Mouse (Mus musculus): ENCODE measurements at regions not wholly inside any gene's neighbourhood (a gene's known extent, or its start where the extent isn't known, plus 50 kb on each side); places are given as distances from the start of the nearest gene placed in this dataset.

GRCm38 (mm10) chr19:27663296-27663695 is 233.7 kb upstream of the Pum3 start:
- TF ChIP-seq CTCF (IDR thresholded peaks at IDR 0.05; ENCODE audit: low read depth, low read length), result no peak
- no peaks in the 10 kb centered on the region for H3K4me1 ChIP-seq (ENCODE audit: control insufficient read depth, insufficient read depth, low read length)

GRCm38 (mm10) chr19:27641001-27641400 is 211.4 kb upstream of the Pum3 start:
- no peak overlapping the region for H3K4me3 ChIP-seq (ENCODE audit: low read depth, low read length)
- TF ChIP-seq EP300 (IDR thresholded peaks at IDR 0.05; ENCODE audit: insufficient read depth, low read depth, low read length), result no peak
- no peak for TF ChIP-seq POLR2A (IDR thresholded peaks at IDR 0.05; ENCODE audit: insufficient read depth, low read length)
- TF ChIP-seq CTCF (IDR thresholded peaks at IDR 0.05; ENCODE audit: low read depth, low read length), result no peak
- no peaks in the 10 kb centered on the region for H3K27me3 ChIP-seq (ENCODE audit: control insufficient read depth, insufficient read depth, low read length, poor library complexity, severe bottlenecking)
- no peaks in the 10 kb centered on the region for H3K4me1 ChIP-seq (ENCODE audit: control insufficient read depth, insufficient read depth, low read length)
- no peaks in the 10 kb centered on the region for H3K36me3 ChIP-seq (ENCODE audit: control insufficient read depth, insufficient read depth, low read length, poor library complexity, severe bottlenecking)
- no peak overlapping the region for H3K27ac ChIP-seq (ENCODE audit: insufficient read depth, low read length)
- no peak overlapping the region for H3K9ac ChIP-seq (ENCODE audit: low read depth, poor library complexity, severe bottlenecking)
- peaks cover 10% of the 10 kb centered on the region; the same call in 1 of the 2 replicates for H3K9me3 ChIP-seq (replicated peaks; ENCODE audit: control insufficient read depth, insufficient read depth, low read length, poor library complexity, severe bottlenecking)

More at GRCm38 (mm10) chr19:27663296-27663695, 233.7 kb upstream of the Pum3 start:
- no peak overlapping the region for H3K27ac ChIP-seq (ENCODE audit: insufficient read depth, low read length)
- H3K9ac ChIP-seq (ENCODE audit: low read depth, poor library complexity, severe bottlenecking), result no peak overlapping the region
- H3K9me3 ChIP-seq (replicated peaks; ENCODE audit: control insufficient read depth, insufficient read depth, low read length, poor library complexity, severe bottlenecking), result no peaks in the 10 kb centered on the region
- no peaks in the 10 kb centered on the region for H3K27me3 ChIP-seq (ENCODE audit: control insufficient read depth, insufficient read depth, low read length, poor library complexity, severe bottlenecking)
- no peak overlapping the region for H3K4me3 ChIP-seq (ENCODE audit: low read depth, low read length)
- no peaks in the 10 kb centered on the region for H3K36me3 ChIP-seq (ENCODE audit: control insufficient read depth, insufficient read depth, low read length, poor library complexity, severe bottlenecking)

- H3K4me1 ChIP-seq (ENCODE audit: control insufficient read depth, insufficient read depth, low read length), result no peaks in the 10 kb centered on the region
- H3K9ac ChIP-seq (ENCODE audit: low read depth, poor library complexity, severe bottlenecking), result no peak overlapping the region
- TF ChIP-seq POLR2A (IDR thresholded peaks at IDR 0.05; ENCODE audit: insufficient read depth, low read length) (no peak), EP300 (IDR thresholded peaks at IDR 0.05; ENCODE audit: insufficient read depth, low read depth, low read length) (no peak), CTCF (IDR thresholded peaks at IDR 0.05; ENCODE audit: low read depth, low read length) (no peak)
- no peak overlapping the region for H3K4me3 ChIP-seq (ENCODE audit: low read depth, low read length)
- no peaks in the 10 kb centered on the region for H3K27me3 ChIP-seq (ENCODE audit: control insufficient read depth, insufficient read depth, low read length, poor library complexity, severe bottlenecking)
- no peaks in the 10 kb centered on the region for H3K36me3 ChIP-seq (ENCODE audit: control insufficient read depth, insufficient read depth, low read length, poor library complexity, severe bottlenecking)
- H3K9me3 ChIP-seq (replicated peaks; ENCODE audit: control insufficient read depth, insufficient read depth, low read length, poor library complexity, severe bottlenecking), result no peaks in the 10 kb centered on the region
- H3K27ac ChIP-seq (ENCODE audit: insufficient read depth, low read length), result no peak overlapping the region
These were observed 203.5 kb upstream of the Pum3 start for GRCm38 (mm10) chr19:27633105-27633504.

- Histone ChIP-seq H3K27me3 (ENCODE audit: control insufficient read depth, insufficient read depth, low read length, poor library complexity, severe bottlenecking) (no peaks in the 10 kb centered on the region), H3K4me3 (ENCODE audit: low read depth, low read length) (no peak overlapping the region), H3K27ac (ENCODE audit: insufficient read depth, low read length) (no peak overlapping the region), H3K9me3 (replicated peaks; ENCODE audit: control insufficient read depth, insufficient read depth, low read length, poor library complexity, severe bottlenecking) (no peaks in the 10 kb centered on the region), H3K36me3 (ENCODE audit: control insufficient read depth, insufficient read depth, low read length, poor library complexity, severe bottlenecking) (no peaks in the 10 kb centered on the region), H3K9ac (ENCODE audit: low read depth, poor library complexity, severe bottlenecking) (no peak overlapping the region), H3K4me1 (ENCODE audit: control insufficient read depth, insufficient read depth, low read length) (no peaks in the 10 kb centered on the region)
- TF ChIP-seq POLR2A (IDR thresholded peaks at IDR 0.05; ENCODE audit: insufficient read depth, low read length), result no peak
- no peak for TF ChIP-seq CTCF (IDR thresholded peaks at IDR 0.05; ENCODE audit: low read depth, low read length)
- no peak for TF ChIP-seq EP300 (IDR thresholded peaks at IDR 0.05; ENCODE audit: insufficient read depth, low read depth, low read length)
These were observed 198.0 kb upstream of the Pum3 start for GRCm38 (mm10) chr19:27627626-27628025.

GRCm38 (mm10) chr19:27617522-27617921 is 187.9 kb upstream of the Pum3 start:
- Histone ChIP-seq H3K27ac (ENCODE audit: insufficient read depth, low read length) (no peak overlapping the region), H3K36me3 (ENCODE audit: control insufficient read depth, insufficient read depth, low read length, poor library complexity, severe bottlenecking) (no peaks in the 10 kb centered on the region), H3K9ac (ENCODE audit: low read depth, poor library complexity, severe bottlenecking) (no peak overlapping the region), H3K27me3 (ENCODE audit: control insufficient read depth, insufficient read depth, low read length, poor library complexity, severe bottlenecking) (no peaks in the 10 kb centered on the region), H3K9me3 (replicated peaks; ENCODE audit: control insufficient read depth, insufficient read depth, low read length, poor library complexity, severe bottlenecking) (no peaks in the 10 kb centered on the region), H3K4me1 (ENCODE audit: control insufficient read depth, insufficient read depth, low read length) (no peaks in the 10 kb centered on the region), H3K4me3 (ENCODE audit: low read depth, low read length) (no peak overlapping the region)
- TF ChIP-seq CTCF (IDR thresholded peaks at IDR 0.05; ENCODE audit: low read depth, low read length) (no peak), EP300 (IDR thresholded peaks at IDR 0.05; ENCODE audit: insufficient read depth, low read depth, low read length) (no peak), POLR2A (IDR thresholded peaks at IDR 0.05; ENCODE audit: insufficient read depth, low read length) (no peak)

- no peak overlapping the region for H3K4me3 ChIP-seq (ENCODE audit: low read depth, low read length)
- no peaks in the 10 kb centered on the region for H3K9me3 ChIP-seq (replicated peaks; ENCODE audit: control insufficient read depth, insufficient read depth, low read length, poor library complexity, severe bottlenecking)
- no peaks in the 10 kb centered on the region for H3K27me3 ChIP-seq (ENCODE audit: control insufficient read depth, insufficient read depth, low read length, poor library complexity, severe bottlenecking)
- H3K9ac ChIP-seq (ENCODE audit: low read depth, poor library complexity, severe bottlenecking), result no peak overlapping the region
- H3K27ac ChIP-seq (ENCODE audit: insufficient read depth, low read length), result no peak overlapping the region
- H3K36me3 ChIP-seq (ENCODE audit: control insufficient read depth, insufficient read depth, low read length, poor library complexity, severe bottlenecking), result no peaks in the 10 kb centered on the region
- TF ChIP-seq POLR2A (IDR thresholded peaks at IDR 0.05; ENCODE audit: insufficient read depth, low read length) (no peak), EP300 (IDR thresholded peaks at IDR 0.05; ENCODE audit: insufficient read depth, low read depth, low read length) (no peak)
- H3K4me1 ChIP-seq (ENCODE audit: control insufficient read depth, insufficient read depth, low read length), result peaks cover 3% of the 10 kb centered on the region
These were observed 177.3 kb upstream of the Pum3 start for GRCm38 (mm10) chr19:27606933-27607332.
